Comparison of ENCODE assay signal across 27 mouse cellular contexts in genomic region chr17:5983901-5984300, GRCm38 (mm10). TPM values are rescaled to one million over a fixed set of nuclear protein-coding genes. Genes with fewer than 3 reads are reported as not detected.
DNase-seq lines count a peak whose midpoint lies in the region; TF ChIP-seq lines count a peak whose summit lies in the region.
"Had no signal": no experiment of that assay in that cellular context is flagged by ENCODE, and none has a peak within 500 bp of the region (broad histone marks: within the 10 kb centered on the region; RNA-seq: fewer than 3 reads in every experiment).

No protein-coding gene starts in this region.

- H3K27ac ChIP-seq in cerebellum, adult 2 months (ENCODE audit: insufficient read depth, low read length): peak overlapping the region; percentile 43; the same call in 1 of the 2 replicates
- H3K27ac ChIP-seq in layer of hippocampus, adult 2 months: 0 out of 2 replicates have a peak overlapping the region, but pooled peaks have one; percentile 36
- H3K27ac ChIP-seq in forebrain, embryonic 10.5 days: no peak overlapping the region
- H3K27ac ChIP-seq: embryonic facial prominence, embryonic 10.5 days; embryonic facial prominence, embryonic 15.5 days; forebrain, embryonic 13.5 days; hindbrain, embryonic 10.5 days; hindbrain, embryonic 15.5 days; limb, embryonic 13.5 days; lung, embryonic 15.5 days; neural tube, embryonic 13.5 days had no signal

- 27% methylated on average over 6 of the region's 6 CpGs for WGBS in cerebellum, adult 2 months
- WGBS in forebrain, embryonic 10.5 days: 83% methylated on average over 6 of the region's 6 CpGs

- TF ChIP-seq POLR2A in cerebellum, adult 2 months (IDR thresholded peaks at IDR 0.05; ENCODE audit: borderline replicate concordance, insufficient read depth, low read length): no peak

- no peaks in the 10 kb centered on the region for H3K27me3 ChIP-seq in cerebellum, adult 2 months (ENCODE audit: control insufficient read depth, insufficient read depth, low read length)
- no peaks in the 10 kb centered on the region for H3K27me3 ChIP-seq in forebrain, embryonic 10.5 days (ENCODE audit: poor library complexity, severe bottlenecking)
- H3K27me3 ChIP-seq: embryonic facial prominence, embryonic 15.5 days; forebrain, embryonic 13.5 days; hindbrain, embryonic 15.5 days; limb, embryonic 13.5 days; lung, embryonic 15.5 days; neural tube, embryonic 13.5 days had no signal

- no peak overlapping the region for H3K4me3 ChIP-seq in cerebellum, adult 2 months (replicated peaks; ENCODE audit: insufficient read depth, low read depth, low read length)
- H3K4me3 ChIP-seq in layer of hippocampus, adult 2 months: no peak overlapping the region
- H3K4me3 ChIP-seq in forebrain, embryonic 10.5 days: no peak overlapping the region
- H3K4me3 ChIP-seq: embryonic facial prominence, embryonic 10.5 days; embryonic facial prominence, embryonic 15.5 days; forebrain, embryonic 13.5 days; hindbrain, embryonic 10.5 days; hindbrain, embryonic 15.5 days; limb, embryonic 13.5 days; lung, embryonic 15.5 days; neural tube, embryonic 13.5 days had no signal

- peak; percentile 44 to 47 for DNase-seq in cerebellum, adult 2 months
- no peak for DNase-seq in cerebellum, adult 11 months
- no peak for DNase-seq in layer of hippocampus, adult 2 months (ENCODE audit: low spot score in 2 of 2)
- no peak for DNase-seq in layer of hippocampus, adult 9-11 months
- peak; percentile 48 for DNase-seq in Muller cell, postnatal 12 days (ENCODE audit: inconsistent ontology term)
- peak; percentile 35 for DNase-seq in retina, embryonic 14.5 days (ENCODE audit: low spot score)
- no peak for DNase-seq in forebrain, embryonic 10.5 days (ENCODE audit: extremely low spot score, low spot score)
- DNase-seq in adrenal gland, adult 18-20 months (ENCODE audit: low spot score in 2 of 2): no peak
- DNase-seq: adrenal gland, adult 8-10 months; cerebellum, adult 11-12 months; cerebellum, postnatal 10 days; gastrocnemius, postnatal 25 days; heart, adult 11 months; heart, postnatal 14 days; kidney, adult 11 months; kidney, postnatal 25 days; lung, postnatal 36 days; right cerebral cortex, postnatal 25 days; thymus, postnatal 25 days had no signal

- no peaks in the 10 kb centered on the region for H3K9me3 ChIP-seq in forebrain, embryonic 10.5 days
- H3K9me3 ChIP-seq: embryonic facial prominence, embryonic 10.5 days; embryonic facial prominence, embryonic 15.5 days; forebrain, embryonic 13.5 days; hindbrain, embryonic 10.5 days; hindbrain, embryonic 15.5 days; limb, embryonic 13.5 days; lung, embryonic 15.5 days; neural tube, embryonic 13.5 days had no signal

- H3K36me3 ChIP-seq in forebrain, embryonic 10.5 days (replicated peaks): no peaks in the 10 kb centered on the region
- H3K36me3 ChIP-seq: embryonic facial prominence, embryonic 10.5 days; embryonic facial prominence, embryonic 15.5 days; hindbrain, embryonic 10.5 days; hindbrain, embryonic 15.5 days; limb, embryonic 13.5 days; lung, embryonic 15.5 days; neural tube, embryonic 13.5 days had no signal

- peaks cover 27% of the 10 kb centered on the region for H3K4me1 ChIP-seq in cerebellum, adult 2 months (ENCODE audit: control insufficient read depth, insufficient read depth, low read length)
- peaks cover 31% of the 10 kb centered on the region for H3K4me1 ChIP-seq in forebrain, embryonic 10.5 days
- H3K4me1 ChIP-seq: forebrain, embryonic 13.5 days had no signal

- TF ChIP-seq CTCF in cerebellum, adult 2 months (IDR thresholded peaks at IDR 0.05; ENCODE audit: borderline replicate concordance, insufficient read depth, low read depth, low read length): no peak
- TF ChIP-seq CTCF in layer of hippocampus, adult 2 months (conservative IDR thresholded peaks at IDR 0.05): no peak

RNA-seq across cellular contexts. Expression of gene Synj2, which starts 42.8 kb away (rescaled TPM):
- polyA plus RNA-seq in cerebellum, adult 2 months (2012; rRNA removed): 20.9 and 25.1 TPM in 2 replicates
- 10 to 100 TPM; 54.1 to 62.2 TPM for total RNA-seq in layer of hippocampus, adult 2 months (2021)
- polyA plus RNA-seq in forebrain, embryonic 10.5 days (2016; fragmentation: Nextera tagmentation; extraction: Ambion mirVana): 0.90 and 1.1 TPM in 2 replicates
- total RNA-seq in adrenal gland, adult 18-20 months (2021): 10 to 100 TPM in 1 of 2 experiments, 1 to 10 TPM in 1; 9.7 to 13.4 TPM

Comparison
In these comparisons a context has a peak if more than half of its experiments do, and no peak if none do; other contexts are left out.
1. DNase-seq: peak in cerebellum, adult 2 months (2 of 2), Muller cell, postnatal 12 days (single experiment) and retina, embryonic 14.5 days (single experiment); none in cerebellum, adult 11 months (single experiment), layer of hippocampus, adult 2 months (0 of 2), layer of hippocampus, adult 9-11 months (single experiment), forebrain, embryonic 10.5 days (single experiment) and adrenal gland, adult 18-20 months (0 of 2).